Mouse (Mus musculus) heart, adult 9 months (tissue): ENCODE data around the gene Abcc1.

Source experiments
- DNase-seq, 2 experiments: peaks; one replicate each; pipeline ENCODE4 v3.0.0; 2022; ENCODE audit warnings: low spot score in 2 of 2

The Abcc1 gene

DNA sequence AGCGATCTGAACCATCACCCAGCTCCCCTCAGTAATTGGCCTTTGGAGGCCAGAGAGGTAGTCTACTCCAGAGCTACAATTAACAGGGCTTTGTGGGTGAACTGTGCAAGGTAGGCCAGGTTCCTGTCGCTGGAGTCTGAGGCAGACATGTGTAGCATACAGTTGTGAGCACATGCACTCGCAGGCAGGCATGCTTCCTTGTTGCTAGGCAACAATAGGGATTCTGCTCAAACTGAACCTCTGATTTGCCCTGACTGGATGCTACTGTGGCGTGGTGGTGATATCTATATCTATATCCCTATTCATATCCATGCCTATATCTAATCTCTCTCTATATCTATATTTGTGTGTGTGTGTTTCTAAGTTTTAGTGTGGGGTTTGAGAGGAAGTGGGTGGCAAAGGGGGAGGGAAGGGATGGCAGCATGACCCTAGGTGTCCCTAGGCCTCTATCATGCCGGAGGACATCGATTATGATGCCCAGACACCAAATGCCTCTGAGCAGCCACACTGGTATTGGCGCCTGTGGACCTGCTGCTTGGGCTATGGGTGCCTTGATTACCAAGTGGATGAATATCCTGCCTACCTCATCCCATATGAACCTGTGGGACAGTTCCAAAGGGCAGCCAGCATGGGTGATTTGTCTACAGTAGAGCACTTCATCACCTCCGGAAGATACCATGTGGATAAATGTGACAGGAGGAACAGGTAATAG is 140.4 kb downstream of the Abcc1 start:
- DNase-seq = no peak

DNA sequence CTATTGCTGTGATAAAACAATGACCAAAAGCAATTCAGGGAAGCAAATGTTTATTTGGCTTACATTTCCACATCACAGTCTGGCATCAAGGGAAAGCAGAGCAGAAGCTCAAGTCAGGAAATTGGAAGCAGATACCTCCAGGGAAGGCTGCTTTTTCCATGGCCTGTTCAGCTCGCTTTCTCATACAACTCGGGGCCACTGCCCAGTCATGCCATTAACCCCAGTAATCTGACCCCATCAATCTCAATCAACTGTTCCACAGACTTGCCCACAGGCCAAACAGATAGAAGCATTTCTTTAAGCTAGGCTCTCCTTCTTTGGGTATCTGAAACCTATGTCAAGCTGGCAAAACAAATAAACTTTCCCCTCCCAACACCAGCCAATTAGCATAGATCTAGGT is 145.1 kb downstream of the Abcc1 start:
- DNase-seq = no peak
